Mouse (Mus musculus) CD4-positive, CD25-positive, alpha-beta regulatory T cell, adult 2 months (primary cell): Measurements from ENCODE around the gene Tmem147.

Experiments used
- DNase-seq: peaks from one replicate; pipeline ENCODE4 v3.0.0-alpha.2; 2012; ENCODE audit warnings: low read depth, low spot score

The Tmem147 gene

DNA sequence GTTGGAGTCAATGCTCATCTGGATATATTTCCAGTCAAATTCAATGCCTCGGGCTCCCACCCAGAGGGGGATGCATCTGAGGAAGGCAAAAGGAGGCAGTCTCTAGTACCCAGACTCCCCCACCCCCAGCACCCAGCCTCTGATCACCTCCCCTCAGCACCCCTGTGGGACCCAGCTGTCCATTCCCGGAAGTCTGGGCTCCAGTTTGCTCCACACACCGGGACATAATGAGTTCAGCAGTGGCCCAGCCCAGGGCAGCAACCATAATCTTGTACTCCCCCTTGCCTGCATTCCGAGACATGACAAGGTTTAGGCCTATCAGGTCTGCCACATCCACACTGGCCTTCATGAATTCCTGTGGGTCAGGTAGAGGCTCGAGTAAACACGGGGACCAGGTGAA is 1.1 kb downstream of the Tmem147 start:
- no peak for DNase-seq

DNA sequence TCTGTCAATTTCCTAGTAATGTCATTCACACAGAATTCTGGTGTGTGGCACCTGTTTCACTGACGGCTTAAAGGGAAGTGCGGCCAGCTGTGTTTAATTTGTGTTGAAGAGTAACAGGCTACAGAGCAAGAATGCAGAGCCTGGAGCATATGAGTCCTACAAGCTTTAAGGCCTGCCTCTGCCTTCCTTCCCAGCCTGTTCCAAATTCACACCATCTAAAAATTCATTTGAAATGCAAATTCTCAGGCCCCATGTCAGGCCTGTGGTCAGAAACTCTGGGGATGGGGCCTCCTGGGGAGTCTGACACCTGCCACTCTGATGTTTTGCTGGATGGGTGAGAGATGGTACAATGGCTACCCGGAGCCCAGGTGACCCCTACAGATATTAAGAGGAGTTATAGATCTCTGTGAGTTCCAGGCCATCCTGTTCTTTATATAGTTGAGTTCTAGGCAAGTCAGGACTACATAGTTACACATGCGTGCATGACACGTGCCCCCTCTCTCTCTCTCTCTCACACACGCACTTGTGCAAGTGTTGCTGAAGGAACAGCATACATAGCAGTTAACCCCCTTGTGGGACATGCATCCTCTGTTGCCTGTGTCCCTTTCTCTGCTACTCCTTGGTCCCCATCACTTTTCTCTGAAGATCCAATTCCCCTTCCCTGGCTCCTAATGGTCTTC is 5.9 kb downstream of the Tmem147 start:
- DNase-seq, result no peak

DNA sequence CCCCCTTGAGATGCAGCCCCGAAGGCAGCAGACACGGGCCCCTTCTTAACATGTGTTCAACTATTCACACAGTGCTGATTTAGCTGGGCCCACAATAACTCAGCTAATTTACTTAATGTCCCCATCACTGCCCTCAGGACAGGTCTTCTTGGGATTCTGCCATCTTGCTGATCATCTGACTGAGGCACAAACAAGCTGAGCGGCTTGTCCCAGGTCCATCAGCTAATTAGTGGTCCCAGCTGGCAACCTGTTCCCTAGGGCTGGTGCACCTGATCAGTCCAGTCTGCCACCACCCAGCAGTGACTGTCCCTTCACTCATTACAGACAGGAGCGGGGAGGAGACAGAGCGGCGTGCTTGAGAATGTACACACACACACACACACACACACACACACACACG is 8.1 kb downstream of the Tmem147 start:
- no peak for DNase-seq

DNA sequence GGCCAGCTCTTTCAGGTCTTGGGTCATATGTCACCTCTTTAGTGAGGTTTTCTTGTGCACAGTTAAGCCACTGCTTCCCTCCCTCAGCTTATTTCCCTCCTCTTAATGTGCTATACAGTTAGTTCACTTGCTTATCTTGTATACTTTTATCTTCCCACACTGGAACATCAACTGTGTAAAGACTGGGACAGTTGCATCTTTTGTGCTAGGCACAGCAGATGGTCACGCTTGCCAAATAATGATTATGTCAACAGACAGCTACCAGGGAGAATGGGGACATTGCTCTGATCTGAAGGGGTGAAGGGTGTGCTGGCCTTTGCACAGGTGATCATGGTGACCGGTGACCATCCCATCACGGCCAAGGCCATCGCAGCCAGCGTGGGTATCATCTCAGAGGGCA is 9.7 kb downstream of the Tmem147 start:
- no peak for DNase-seq

DNA sequence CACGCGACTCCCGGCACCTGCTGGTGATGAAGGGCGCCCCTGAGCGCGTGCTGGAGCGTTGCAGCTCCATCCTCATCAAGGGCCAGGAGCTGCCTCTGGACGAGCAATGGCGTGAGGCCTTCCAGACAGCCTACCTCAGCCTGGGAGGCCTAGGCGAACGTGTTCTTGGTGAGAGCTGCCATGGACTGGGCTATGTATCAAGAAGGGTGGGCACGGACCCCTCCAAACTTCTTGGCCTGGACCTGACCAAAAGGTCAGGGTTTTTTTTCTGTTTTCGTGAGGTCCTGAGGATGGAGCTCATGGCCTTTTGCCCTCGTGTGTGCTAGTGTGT is 11.7 kb downstream of the Tmem147 start:
- no peak for DNase-seq

DNA sequence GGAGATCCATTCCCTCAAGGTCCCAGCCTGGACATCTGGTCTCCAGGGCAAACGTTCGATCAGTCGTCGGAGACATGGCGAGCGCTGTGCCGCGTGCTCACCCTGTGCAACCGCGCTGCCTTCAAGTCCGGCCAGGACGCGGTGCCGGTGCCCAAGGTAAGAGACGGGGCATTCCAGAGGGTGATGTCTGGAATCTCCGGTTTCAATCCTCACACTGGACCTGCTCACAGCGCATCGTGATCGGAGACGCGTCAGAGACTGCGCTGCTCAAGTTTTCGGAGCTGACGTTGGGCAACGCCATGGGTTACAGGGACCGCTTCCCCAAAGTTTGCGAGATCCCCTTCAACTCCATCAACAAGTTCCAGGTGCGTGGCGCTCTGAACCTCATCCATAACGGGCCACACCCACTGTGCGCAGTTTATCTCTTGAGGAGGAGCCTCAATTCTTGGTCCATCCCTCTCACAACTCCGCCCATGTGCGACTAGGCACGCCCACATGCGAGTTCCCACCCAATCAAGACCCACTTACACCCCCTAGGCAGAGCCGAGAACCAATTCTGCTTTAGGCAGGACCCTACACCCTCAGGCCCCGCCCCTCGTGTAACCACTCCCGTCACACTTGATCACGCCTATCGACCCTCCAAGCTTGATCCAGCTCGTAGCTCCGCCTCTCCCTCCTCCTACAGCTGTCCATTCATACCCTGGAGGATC is 12.2 kb downstream of the Tmem147 start:
- DNase-seq, result peak; percentile 73

DNA sequence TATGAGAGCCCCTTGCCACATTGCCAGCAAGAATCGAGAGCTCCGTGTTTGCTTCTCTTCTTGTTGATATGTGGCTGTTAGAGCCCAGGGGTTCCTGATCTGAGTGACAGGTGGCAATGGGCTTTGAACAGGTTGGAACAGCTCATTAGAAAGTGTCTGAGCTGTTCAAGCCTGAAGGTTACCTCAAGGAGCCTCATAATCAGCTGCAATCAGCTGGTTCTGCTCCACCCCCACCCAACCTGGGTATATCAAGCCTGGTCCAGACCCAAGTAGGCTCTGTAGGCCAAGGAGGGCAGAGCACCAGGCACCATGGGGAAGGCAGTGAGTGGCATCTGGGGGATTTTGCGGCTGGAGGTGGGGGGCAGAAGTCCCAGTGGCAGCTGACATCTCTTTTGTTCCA is 17.4 kb downstream of the Tmem147 start, which contains the start of gene Atp4a:
Atp4a (plus strand) TSS at position 268 of the 400 bp plus-strand sequence.
- DNase-seq, result no peak

DNA sequence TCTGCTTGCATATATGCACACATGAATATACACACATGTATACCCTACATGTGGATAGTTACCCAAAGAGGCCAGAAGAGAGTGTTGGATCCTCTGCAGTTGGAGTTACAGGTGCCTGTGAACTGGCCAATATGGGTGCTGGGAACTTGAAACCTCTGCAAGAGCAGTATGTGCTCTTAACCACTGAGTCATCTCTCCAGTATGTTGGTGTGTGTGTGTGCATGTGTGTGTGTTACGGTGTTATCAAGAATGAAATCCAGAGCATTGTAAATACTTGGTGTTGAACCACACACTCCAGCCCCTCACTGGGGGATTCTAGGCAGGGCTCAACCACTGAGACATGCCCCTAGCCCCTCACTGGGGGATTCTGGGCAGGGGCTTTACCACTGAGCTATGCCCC is 21.9 kb downstream of the Tmem147 start:
- DNase-seq, result no peak

DNA sequence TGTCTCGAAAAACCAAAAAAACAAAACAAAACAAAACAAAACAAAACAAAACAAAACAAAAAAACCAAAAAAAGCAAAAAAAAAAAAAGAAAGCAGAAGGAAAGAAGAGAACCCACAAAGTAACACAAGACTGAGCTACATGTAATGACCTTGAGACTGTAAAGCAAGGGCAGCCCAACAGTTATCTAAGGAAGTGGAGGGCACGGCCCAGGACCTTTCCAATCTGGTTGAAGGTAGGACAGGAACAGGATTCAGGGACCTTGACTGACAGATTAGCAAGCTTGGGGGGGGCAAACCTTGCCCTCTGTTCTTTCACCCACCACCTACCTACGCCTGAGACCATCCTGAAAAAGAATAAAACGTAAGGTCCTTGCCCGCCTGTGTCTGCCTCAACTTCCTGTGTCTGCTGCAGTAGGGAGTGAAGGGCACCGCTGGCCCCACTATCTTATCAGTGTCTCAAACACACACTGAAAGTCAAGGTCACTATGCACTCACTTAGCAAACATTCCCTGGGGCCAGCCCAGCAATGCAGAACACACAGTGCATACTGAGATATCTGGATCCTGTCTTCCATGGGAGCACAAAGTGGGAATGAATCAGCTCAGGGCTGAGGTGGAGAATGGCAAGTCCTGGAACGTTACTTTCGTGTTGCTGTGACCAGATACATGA is 23.0 kb downstream of the Tmem147 start:
- no peak for DNase-seq

DNA sequence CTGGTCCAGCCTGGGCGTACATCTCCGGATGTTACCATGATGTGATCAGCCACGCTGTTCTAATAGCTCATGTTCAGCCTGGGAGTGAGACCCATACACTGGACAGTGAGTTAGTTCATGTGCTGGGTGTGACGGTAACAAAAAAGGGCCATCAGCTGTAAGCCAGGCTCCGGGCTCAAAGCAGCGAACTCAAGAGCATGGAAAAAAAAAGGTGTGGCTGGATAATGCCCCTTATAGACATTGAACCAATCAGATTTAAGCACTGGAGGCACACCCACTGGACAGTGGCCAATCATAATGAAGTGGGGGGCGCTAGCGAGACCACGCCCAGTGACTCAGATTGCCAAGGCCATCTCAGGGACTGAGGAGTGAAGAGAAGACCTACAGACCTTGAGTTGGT is 30.8 kb downstream of the Tmem147 start, which contains the start of gene 2200002J24Rik:
2200002J24Rik (plus strand) TSS at position 338 of the 400 bp plus-strand sequence.
- DNase-seq, result no peak

DNA sequence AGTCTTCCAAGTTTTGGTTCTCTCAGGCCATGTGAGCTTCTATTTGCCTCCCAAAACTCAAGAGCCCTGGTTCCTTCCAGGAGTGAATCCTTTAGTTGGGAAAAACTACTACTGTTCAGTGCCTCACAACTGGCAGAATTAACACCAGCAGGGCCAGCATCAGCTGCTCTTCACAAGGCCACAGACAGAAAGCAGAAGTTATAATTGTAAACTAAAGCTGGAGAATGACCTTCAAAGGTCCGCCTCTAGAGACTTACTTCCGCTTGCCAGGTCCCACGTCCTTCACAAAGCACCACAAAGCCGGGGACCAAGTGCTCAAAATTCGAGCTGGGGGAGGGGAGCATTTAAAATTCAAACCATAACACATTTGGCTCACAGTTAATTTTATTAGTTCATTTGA is 31.2 kb downstream of the Tmem147 start:
- DNase-seq, result no peak

DNA sequence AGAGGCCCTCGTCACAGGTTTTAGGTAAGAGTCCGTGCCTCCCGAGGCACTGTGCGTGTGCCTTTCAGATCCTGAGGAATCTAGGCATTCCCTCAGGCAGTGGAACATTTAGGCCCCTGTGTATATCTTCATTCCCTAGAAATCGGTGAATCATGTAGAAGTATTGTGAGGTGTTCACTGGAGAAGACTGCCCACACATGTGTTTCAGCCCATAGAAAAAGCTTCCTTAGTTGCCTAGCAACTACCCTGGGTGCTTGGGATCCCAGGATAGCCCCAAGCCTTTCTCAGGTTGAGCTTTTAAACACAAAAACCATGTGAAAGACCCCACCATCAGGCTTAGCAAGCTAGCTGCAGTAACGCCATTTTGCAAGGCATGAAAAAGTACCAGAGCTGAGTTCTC is 41.0 kb downstream of the Tmem147 start:
- DNase-seq, result no peak

DNA sequence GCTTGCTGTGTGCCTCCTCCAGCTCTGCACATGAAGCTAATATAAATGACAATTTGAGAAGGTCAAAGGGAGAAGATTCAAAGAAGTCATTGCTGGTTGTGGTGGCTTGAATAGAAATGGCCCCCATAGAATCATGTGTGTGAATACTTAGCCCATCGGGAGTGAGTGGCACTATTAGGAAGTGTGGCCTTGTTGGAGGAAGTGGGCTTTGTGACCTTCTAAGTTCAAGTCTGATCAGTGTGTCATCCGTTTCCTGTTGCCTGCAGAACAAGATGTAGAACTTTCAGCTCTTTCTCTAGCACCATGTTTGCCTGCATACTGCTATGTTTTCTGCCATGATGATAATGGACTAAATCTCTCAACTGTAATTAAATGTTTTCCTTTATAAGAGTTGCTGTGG is 45.9 kb downstream of the Tmem147 start:
- no peak for DNase-seq

DNA sequence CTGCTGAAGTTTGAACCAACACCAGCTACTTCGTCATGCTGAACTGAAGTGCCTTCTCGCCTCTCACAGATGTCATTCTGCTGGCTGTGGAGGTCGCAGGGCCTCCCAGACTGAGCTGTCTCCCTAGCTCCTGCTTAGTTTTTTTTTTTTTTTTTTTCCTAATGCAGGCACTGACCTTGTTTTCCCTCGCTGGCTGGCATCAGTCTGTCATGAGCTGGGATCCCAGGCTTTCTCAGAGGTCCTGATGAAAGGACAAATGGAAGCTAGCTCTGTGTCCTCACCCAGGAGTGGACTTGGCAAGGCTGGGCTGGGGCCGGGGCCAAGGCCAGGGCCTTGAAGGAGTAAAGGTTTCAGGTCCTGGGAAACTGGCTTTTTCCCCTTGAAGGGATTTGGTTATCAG is 47.4 kb downstream of the Tmem147 start:
- DNase-seq, result no peak

DNA sequence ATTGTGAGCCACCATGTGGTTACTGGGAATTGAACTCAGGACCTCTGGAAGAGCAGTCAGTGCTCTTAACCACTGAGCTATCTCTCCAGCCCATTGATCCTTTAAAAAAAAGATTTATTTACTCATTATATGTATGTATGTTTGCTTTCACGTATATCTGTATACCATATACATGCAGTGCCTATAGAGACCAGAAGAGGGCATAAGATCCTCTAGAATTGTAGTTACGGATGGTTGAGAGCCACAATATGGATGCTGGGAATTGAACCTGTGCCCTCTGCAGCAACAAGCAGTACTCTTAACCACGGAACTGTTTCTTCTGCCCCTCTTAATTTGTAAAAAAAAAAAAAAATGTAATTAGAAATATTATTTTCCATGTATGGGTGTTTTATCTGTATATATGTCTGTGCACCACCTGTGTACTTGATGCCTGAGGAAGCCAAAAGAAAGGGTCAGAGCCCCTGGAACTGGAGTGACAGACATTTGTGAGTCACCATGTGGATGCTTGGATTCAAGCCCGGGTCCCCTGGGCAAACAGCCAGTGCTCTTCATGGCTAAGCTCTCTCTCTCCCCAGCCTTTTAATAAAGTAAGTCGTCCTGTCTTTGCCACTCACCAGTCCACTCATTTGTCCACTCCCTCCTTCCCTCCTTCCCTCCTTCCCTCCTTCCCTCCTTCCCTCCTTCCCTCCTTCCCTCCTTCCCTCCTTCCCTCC is 50.9 kb downstream of the Tmem147 start:
- peak; percentile 11 for DNase-seq
